Mouse (Mus musculus) bone marrow, adult 2 months (tissue): ENCODE measurements at regions not wholly inside any gene's neighbourhood (a gene's known extent, or its start where the extent isn't known, plus 50 kb on each side); places are given as distances from the start of the nearest gene placed in this dataset.

ENCODE experiments used
- H3K27ac ChIP-seq: fragments of 200-500 bp; 2 replicates; pipeline ENCODE4 v1.5.1; 2012; ENCODE audit warnings: low read depth, mild to moderate bottlenecking, control low read depth, inconsistent platforms, low read length; ENCODE audit not compliant: control insufficient read depth, poor library complexity, insufficient read depth
- H3K4me1 ChIP-seq: fragments of 200-500 bp; 2 replicates; pipeline ENCODE4 v1.6.1; 2011; ENCODE audit warnings: low read length; ENCODE audit not compliant: control insufficient read depth, insufficient read depth
- H3K4me3 ChIP-seq: fragments of 200-500 bp; replicated peaks from 2 replicates; pipeline ENCODE3; 2011; ENCODE audit warnings: mild to moderate bottlenecking, low read depth, low read length, control low read depth; ENCODE audit not compliant: control insufficient read depth
- CTCF ChIP-seq: fragments of 200-500 bp; IDR thresholded peaks from 2 replicates; pipeline ENCODE4 v1.5.1; 2011; ENCODE audit warnings: low read length, control low read depth; ENCODE audit not compliant: control insufficient read depth, insufficient read depth
- POLR2A ChIP-seq: fragments of 200-500 bp; IDR thresholded peaks from 2 replicates; pipeline ENCODE4 v1.6.1; 2011; ENCODE audit warnings: low read depth, mild to moderate bottlenecking, control low read depth, low read length, borderline replicate concordance; ENCODE audit not compliant: control insufficient read depth
- WGBS: fragments of 180-500 bp; shearing (Covaris S2); methylation state at CpG from one replicate; pipeline ENCODE4 v1.1.7; 2018; 5-methylcytosine and 5-hydroxymethylcytosine counted together

GRCm38 (mm10) chr2:148527755-148528154 lies 84.4 kb upstream of the Cd93 start:
- Histone ChIP-seq H3K4me1 (peaks cover 7% of the 10 kb centered on the region), H3K4me3 (no peak overlapping the region), H3K27ac (no peak overlapping the region)
- 14% methylated on average over 5 of the region's 5 CpGs for WGBS
- TF ChIP-seq POLR2A, result no peak

- no peak for TF ChIP-seq CTCF
- TF ChIP-seq POLR2A, result no peak
- Histone ChIP-seq H3K27ac (no peak overlapping the region), H3K4me3 (no peak overlapping the region), H3K4me1 (peaks cover 6% of the 10 kb centered on the region)
- 81% methylated on average over 6 of the region's 6 CpGs for WGBS
Measured at GRCm38 (mm10) chr2:148525496-148525895, 82.1 kb upstream of the Cd93 start.

- 57% methylated on average over 3 of the region's 3 CpGs for WGBS
Measured at GRCm38 (mm10) chr2:148523401-148523800, 80.0 kb upstream of the Cd93 start.

GRCm38 (mm10) chr2:148522936-148523335 lies 79.6 kb upstream of the Cd93 start:
- Histone ChIP-seq H3K4me1 (peaks cover 4% of the 10 kb centered on the region), H3K4me3 (no peak overlapping the region), H3K27ac (no peak overlapping the region)
- WGBS, result 49% methylated on average over 2 of the region's 2 CpGs
- no peak for TF ChIP-seq CTCF

More at GRCm38 (mm10) chr2:148523401-148523800, 80.0 kb upstream of the Cd93 start:
- H3K4me1 ChIP-seq, result peaks cover 4% of the 10 kb centered on the region
- no peak for TF ChIP-seq POLR2A
- TF ChIP-seq CTCF, result no peak
- H3K27ac ChIP-seq, result no peak overlapping the region
- H3K4me3 ChIP-seq, result no peak overlapping the region

GRCm38 (mm10) chr2:148521966-148522575 lies 78.7 kb upstream of the Cd93 start:
- WGBS, result 10% methylated on average over 5 of the region's 5 CpGs
- no peak for TF ChIP-seq POLR2A
- TF ChIP-seq CTCF, result no peak
- Histone ChIP-seq H3K4me3 (no peak overlapping the region), H3K27ac (peak overlapping the region; percentile 72; the same call in 1 of the 2 replicates), H3K4me1 (peaks cover 3% of the 10 kb centered on the region; the same call in 1 of the 2 replicates)

GRCm38 (mm10) chr2:148520291-148520690 lies 76.9 kb upstream of the Cd93 start:
- no peak overlapping the region for H3K27ac ChIP-seq
- peaks cover 3% of the 10 kb centered on the region; the same call in 1 of the 2 replicates for H3K4me1 ChIP-seq
- no peak overlapping the region for H3K4me3 ChIP-seq
- WGBS, result 21% methylated on average over 7 of the region's 7 CpGs
- TF ChIP-seq POLR2A (no peak), CTCF (no peak)

GRCm38 (mm10) chr2:148519689-148520290 lies 76.4 kb upstream of the Cd93 start:
- 68% methylated on average over 10 of the region's 10 CpGs for WGBS
- Histone ChIP-seq H3K4me1 (peaks cover 3% of the 10 kb centered on the region; the same call in 1 of the 2 replicates), H3K4me3 (no peak overlapping the region), H3K27ac (no peak overlapping the region)
- TF ChIP-seq CTCF (no peak), POLR2A (no peak)

GRCm38 (mm10) chr2:148517906-148518305 lies 74.5 kb upstream of the Cd93 start:
- 76% methylated on average over 1 of the region's 1 CpGs for WGBS
- TF ChIP-seq POLR2A, result no peak
- TF ChIP-seq CTCF, result no peak
- Histone ChIP-seq H3K27ac (no peak overlapping the region), H3K4me1 (peaks cover 3% of the 10 kb centered on the region; the same call in 1 of the 2 replicates), H3K4me3 (no peak overlapping the region)
